Mouse (Mus musculus) megakaryocyte progenitor cell, adult 5-6 weeks (primary cell): ENCODE results near the gene Arhgef12. TPM values are rescaled to one million over a fixed set of nuclear protein-coding genes. Genes with fewer than 3 reads are reported as not detected.

Source experiments
- ATAC-seq: replicated peaks from 2 replicates; pipeline ENCODE4 v1.8.0; 2016; ENCODE audit warnings: mild to moderate bottlenecking, moderate TSS enrichment, inconsistent platforms; ENCODE audit not compliant: poor library complexity
- total RNA-seq, 2 experiments: library from RNA; stranded (forward) in 1 of 2; stranded (reverse) in 1 of 2; fragments of 157-497, 149-512 nt in 1 of 2; fragments of 200-1000 nt in 1 of 2; gene quantifications; 2 replicates each; pipeline versions ENCODE4 v1.2.3 to v1.2.4; 2015 to 2017

Arhgef12 gene
- total RNA-seq, 2 experiments from 2014 or later: 1.7 to 3.1 TPM

DNA sequence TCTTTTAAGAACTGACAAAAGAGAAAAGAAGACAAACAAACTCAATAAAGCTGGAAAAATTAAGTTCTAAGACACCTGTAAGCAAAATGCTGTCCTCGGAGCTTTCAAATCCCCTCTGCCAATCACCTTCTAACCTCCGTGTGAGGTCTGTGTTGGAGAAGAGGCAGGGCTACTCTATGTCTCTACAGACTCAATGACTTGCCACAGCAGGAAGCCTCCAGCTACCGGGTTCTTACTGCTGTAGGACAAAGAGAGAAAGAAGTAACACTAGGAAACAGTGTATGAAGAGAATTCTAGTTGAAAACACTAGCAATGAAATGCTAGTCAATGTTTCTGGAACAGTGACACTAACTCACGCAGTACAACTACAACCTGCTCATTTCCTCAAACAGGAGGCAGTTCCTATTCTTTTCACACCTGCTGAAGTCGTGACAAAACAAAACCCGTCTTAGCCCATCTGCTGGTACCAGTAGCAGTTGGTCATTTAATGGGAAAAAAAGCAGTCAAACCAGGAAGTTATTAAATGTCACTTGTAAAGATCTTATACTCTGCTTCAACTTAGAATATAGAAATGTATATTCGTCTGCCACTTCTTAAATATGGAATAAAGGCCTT, 23.5 kb downstream of the Arhgef12 start:
- ATAC-seq: no peak

- ATAC-seq: no peak
Observed at GRCm38 (mm10) chr9:43078711-43079110, 28.3 kb downstream of the Arhgef12 start.

GRCm38 (mm10) chr9:43076163-43076562, 30.9 kb downstream of the Arhgef12 start:
- no peak for ATAC-seq

DNA sequence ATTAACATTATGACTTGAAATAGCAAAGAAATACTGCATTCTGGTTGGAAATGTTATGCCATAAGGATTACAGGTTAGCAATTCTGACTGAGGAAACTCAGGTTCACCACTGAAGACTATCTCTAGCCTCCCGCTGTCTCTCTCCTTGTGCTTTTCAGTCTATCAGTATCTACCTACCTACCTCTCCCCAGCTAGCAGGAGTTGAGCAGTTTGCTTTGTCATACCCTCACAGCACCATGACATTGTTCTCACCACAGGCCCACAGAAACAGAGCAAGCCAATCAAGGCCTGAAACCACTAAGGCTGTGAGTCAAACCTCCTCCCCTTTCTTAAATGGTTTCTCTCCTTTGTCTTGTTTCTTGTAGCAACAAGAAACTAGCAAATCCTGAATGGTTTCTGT, 32.4 kb downstream of the Arhgef12 start:
- ATAC-seq: peak; percentile 83

- ATAC-seq: no peak
Observed at GRCm38 (mm10) chr9:43071741-43072140, 35.3 kb downstream of the Arhgef12 start.

DNA sequence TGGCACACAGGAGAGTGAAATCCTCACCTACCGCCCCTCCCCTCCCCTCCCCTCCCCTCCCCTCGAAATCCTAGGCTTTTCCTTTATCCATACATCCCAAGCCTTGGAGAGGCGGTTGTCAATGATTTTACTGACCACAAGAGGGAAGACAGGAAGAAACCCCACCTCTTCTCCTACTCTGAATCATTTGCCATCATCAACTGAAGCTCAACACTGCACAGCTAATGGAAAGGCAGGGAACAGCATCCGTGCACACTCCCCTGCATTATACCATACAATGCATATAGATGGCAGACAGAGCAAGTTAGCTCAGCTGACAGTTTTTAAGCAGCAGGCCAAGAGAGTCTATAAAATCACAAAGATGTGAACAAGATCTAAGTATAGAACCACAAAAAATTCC, 35.9 kb downstream of the Arhgef12 start:
- no peak for ATAC-seq

GRCm38 (mm10) chr9:43070566-43070965, 36.5 kb downstream of the Arhgef12 start:
- no peak for ATAC-seq

DNA sequence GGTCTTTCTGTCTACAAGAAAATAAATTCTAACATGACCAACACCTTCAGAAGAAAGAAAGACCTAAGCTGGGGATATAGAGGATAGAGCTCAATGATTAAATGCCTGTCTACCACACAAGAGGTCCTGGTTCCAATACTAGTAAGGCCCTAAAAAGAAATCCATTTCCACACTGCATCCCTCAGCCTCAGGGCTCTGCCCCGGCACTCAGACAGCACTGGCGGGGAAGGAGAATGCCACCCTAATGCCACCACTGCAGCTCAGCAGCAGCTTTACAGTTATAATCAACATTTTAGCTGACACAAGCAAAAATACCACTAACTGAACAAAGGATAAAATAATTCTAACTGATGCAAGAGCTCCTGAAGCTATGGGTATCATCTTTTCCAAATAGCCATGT, 36.9 kb downstream of the Arhgef12 start:
- no peak for ATAC-seq

GRCm38 (mm10) chr9:43067896-43068295, 39.1 kb downstream of the Arhgef12 start:
- no peak for ATAC-seq

- ATAC-seq: no peak
Observed at GRCm38 (mm10) chr9:43065231-43065630, 41.8 kb downstream of the Arhgef12 start.

GRCm38 (mm10) chr9:43061545-43061944, 45.5 kb downstream of the Arhgef12 start:
- ATAC-seq: no peak

DNA sequence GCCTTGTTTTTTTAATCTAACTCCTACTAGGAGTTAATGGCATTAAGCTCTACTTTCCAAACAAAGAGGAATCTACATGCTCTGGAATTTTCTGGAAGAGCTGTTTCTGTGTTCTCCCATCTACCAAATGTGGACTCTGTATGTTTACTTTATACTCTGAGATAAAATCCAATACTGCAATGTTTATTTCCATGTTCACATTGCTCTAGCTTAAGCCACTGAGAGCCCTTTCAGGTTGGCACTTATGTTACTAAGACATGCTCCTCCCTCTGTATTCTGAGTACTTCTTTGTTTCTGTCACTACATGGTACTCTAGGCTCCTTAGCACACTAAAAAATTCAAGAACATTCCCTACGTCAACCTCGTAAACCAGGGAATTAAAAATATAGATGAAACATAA, 56.6 kb downstream of the Arhgef12 start:
- ATAC-seq: no peak

GRCm38 (mm10) chr9:43044481-43044880, 62.6 kb downstream of the Arhgef12 start:
- no peak for ATAC-seq

DNA sequence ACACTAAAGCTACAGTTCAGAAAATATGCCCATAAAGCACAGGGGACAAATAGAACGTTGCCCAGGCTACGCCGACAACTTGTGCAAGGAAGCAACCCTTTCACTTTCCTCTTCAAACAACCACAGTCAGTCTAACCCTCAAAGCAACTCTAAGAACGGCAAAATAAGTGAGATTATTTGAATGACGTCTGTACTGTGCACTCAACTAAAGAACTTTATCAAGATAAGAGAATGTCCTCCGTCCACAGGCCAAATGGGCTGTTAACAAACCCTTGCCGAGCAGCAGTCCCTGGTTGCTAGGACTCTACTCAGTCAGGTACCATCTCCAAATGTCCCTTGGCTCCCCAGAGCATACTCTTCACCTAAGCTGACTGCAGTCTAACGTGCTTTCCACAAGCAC, 68.6 kb downstream of the Arhgef12 start:
- no peak for ATAC-seq

GRCm38 (mm10) chr9:43035208-43035607, 71.8 kb downstream of the Arhgef12 start:
- no peak for ATAC-seq

DNA sequence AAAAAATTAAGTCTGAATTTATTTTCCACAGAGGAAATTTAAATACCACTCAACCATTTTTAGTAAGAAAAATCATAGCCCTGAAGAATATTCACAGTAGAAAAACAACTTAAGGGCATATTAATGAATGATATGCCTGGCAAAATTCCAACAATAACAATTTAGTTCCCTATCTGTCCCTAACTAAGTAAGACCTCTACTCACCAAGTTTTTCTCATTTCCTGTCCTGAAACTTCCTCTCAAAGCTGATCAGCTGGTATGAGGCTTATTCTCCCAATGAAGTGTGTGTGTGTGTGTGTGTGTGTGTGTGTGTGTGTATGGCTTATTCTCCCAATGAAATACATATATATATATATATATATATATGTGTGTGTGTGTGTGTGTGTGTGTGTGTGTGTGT, 72.8 kb downstream of the Arhgef12 start:
- no peak for ATAC-seq

DNA sequence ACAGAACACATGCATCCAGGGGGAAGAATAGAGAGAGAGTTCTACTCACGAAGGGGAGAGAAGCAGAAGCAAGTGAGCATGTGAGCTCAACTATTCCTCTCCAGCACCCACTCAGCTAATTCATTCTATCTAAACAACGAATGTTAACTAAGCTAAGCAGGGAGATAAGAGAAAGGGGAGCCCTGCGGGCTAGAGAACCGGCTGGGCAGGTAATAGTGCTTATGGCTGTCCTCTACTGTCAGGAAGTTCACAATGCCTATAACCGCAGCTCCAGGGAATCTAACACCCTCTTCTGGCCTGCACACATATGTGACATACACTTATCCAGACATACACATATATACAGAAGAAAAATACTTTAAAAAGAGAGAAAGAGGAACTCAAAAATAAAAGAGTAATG, 79.3 kb downstream of the Arhgef12 start:
- ATAC-seq: no peak

GRCm38 (mm10) chr9:43021515-43022251, 85.4 kb downstream of the Arhgef12 start:
- ATAC-seq: no peak

DNA sequence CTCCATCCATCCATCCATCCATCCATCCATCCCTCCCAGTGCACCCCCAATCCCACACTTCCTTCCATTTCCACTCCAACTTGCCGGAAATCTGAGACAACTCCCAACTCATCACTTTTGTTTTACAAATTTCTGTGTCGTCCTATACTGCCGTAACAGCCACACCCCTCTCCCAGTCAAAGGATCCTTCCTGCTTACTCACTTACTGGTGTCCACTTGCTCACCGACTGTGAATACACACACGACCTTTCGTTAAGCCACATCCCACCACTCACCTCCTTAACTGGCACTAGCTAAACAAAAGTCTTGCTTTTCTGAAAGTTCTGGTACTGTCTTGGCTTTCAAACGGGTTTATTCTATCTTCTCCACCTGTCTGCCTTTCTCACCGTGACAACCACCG, 87.4 kb downstream of the Arhgef12 start:
- ATAC-seq: no peak

DNA sequence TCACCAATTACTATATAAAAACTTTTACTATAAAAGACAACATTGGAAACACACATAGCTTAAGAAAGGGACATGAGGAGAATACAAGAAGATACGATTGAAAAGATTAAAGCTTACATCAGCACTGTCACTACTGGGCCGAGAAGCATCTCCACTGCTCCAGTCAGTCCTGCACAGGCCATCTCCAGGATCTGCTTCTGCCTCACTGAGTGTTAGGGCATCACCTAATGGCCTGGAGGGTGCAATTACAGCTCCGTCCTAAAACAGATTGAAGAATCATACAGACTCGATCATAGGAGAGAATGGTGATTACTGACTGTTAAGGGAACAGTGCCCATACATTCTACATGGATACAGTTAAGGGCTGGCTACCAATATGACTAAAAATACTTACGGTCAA, 91.3 kb downstream of the Arhgef12 start:
- ATAC-seq: peak; percentile 55

GRCm38 (mm10) chr9:43015366-43015765, 91.7 kb downstream of the Arhgef12 start:
- ATAC-seq: no peak

- no peak for ATAC-seq
Observed at GRCm38 (mm10) chr9:43014886-43015285, 92.2 kb downstream of the Arhgef12 start.

DNA sequence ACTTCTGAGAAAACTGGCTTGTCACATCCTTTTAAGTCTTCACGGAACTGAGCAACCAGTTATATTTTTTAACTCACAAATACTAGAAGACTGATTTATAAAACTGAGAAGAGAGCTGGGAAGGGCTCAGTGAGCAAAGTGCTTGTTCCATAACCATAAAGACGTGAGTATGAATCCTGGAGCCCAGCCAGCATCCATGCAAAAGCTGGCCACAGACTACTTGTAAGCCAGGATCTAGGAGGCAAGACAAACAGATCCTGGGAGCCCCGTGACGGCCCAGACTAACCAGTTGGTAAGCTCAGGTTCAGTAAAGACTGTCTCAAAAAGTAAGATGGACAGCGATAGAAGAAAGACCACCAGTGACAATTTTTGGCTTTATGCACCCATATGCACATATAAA, 94.5 kb downstream of the Arhgef12 start:
- ATAC-seq: no peak
